Mouse (Mus musculus): ENCODE results near the gene 4930438A08Rik.
"Not testable (repeated sequence)": the region's sequence is repeated elsewhere in the genome, so short reads cannot be mapped to it uniquely, and the experiment has no call there.

The 4930438A08Rik gene

DNA sequence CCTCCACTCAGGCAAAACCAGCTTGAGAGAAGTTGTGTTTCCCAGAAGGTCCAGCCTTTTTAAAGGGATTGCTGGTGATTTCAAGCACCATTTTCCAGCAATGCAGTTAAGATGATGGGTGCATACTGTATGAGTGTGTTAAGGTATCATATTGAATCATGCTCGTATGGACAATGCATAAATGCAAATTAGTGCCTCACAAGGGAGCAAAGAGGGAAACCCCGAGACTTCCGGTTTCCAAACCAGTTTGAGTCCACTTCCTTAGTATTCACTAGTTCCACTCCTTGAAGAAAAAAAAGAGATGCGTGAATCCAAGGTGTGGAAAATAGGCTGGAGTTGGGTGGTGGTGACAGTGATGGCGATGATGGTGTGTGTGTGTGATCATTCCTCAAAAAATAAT is 7.9 kb downstream of the 4930438A08Rik start:
- DNase-seq = no peak

GRCm38 (mm10) chr11:58289992-58290682 is 15.5 kb downstream of the 4930438A08Rik start:
- DNase-seq = no peak

GRCm38 (mm10) chr11:58290812-58291211 is 16.2 kb downstream of the 4930438A08Rik start:
- no peak for DNase-seq

DNA sequence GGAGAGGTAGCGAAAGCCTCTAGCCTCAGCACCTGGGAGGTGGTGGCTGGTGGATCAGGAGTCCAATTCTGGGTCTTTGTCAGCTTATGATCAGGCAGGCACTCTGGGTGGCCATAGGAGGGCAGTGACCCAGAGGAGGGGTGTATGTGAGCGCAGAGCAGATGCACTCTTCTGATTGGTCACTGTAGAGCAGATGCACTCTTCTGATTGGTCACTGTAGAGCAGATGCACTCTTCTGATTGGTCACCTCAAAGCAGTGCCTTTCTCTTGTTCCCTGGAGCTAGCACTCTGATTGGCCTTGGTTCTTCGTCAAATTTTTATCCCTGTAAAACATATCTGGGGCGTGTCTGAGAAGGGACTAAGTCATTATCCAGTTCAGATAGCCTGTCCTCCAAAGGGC is 18.2 kb downstream of the 4930438A08Rik start:
- no peak for DNase-seq

- no peak for DNase-seq
These were observed 22.8 kb downstream of the 4930438A08Rik start for GRCm38 (mm10) chr11:58297396-58297795.

GRCm38 (mm10) chr11:58301057-58301456 is 26.5 kb downstream of the 4930438A08Rik start:
- peak; percentile 65 for DNase-seq

- peak; percentile 97 for DNase-seq
These were observed 27.5 kb downstream of the 4930438A08Rik start for GRCm38 (mm10) chr11:58301837-58302754.

DNA sequence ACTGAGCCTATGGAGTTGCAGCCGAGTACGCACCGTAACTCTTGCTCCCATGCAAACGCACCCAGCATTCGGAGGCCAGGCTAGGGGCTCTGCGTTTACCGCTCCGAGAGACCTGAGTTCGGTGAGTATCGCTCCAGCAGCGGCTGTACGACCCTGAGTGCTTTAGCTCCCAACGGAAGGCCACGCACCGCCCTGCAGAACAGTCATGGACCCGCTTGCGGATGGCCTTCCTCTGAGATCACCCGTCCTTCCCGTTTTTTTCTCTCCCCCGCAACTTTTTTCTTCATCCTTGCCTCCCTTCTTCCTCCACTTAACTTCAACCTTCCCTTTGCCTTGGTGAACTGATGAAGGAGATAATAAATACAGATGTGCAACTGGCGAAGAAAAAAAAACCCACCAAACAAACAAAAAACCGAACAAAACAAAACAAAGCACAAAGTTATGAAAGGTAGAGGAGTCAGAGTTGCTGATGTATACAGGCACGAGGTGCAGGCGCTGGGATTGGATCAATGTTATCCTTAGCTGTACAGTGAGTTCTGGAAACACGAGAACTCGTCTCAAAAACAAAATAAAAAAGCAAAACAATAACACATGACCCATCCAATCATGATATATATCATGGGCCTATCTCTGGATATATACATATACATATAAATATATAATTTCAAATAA is 28.3 kb downstream of the 4930438A08Rik start:
- DNase-seq = no peak

DNA sequence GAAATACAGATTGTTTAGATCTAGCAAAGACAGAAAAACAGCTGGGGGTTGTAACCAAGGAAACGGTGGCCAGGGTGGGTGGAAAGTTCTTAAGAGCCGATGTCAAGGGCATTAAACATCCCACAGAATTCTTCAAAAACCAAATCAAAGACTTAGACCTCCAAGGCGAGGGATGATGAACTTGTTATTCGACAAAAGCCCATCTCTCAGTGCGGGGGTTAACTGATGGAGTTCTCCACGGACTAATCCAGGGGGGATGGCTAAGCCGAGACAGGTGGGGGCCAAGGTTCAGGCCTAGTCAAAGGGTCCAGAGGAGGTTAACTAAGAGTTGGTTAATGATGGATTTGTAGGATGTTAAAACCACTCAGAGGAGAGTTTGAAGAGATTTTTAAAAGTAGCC is 29.0 kb downstream of the 4930438A08Rik start:
- DNase-seq = no peak

DNA sequence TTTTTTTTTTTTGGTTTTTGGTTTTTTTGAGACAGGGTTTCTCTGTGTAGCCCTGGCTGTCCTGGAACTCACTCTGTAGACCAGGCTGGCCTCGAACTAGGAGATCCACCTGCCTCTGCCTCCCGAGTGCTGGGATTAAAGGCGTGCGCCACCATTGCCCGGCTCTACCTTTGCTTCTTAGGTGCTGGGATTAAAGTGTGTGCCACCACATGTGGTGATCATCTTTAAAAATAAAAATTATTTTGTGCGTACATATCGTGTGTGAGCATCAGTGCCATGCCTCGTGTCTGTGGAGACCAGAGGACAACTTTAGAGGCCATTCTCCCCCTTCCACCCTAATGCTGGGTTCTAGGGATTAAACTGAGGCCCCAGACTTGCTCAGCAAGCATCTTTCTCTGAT is 30.7 kb downstream of the 4930438A08Rik start:
- not testable (repeated sequence) for DNase-seq

GRCm38 (mm10) chr11:58306860-58307308 is 32.3 kb downstream of the 4930438A08Rik start, which contains the start of gene Zfp692:
Gene Zfp692 (plus strand): TSS chr11:58307069.
- DNase-seq = peak; percentile 94

GRCm38 (mm10) chr11:58307411-58308080 is 32.9 kb downstream of the 4930438A08Rik start:
- peak; percentile 75 for DNase-seq

DNA sequence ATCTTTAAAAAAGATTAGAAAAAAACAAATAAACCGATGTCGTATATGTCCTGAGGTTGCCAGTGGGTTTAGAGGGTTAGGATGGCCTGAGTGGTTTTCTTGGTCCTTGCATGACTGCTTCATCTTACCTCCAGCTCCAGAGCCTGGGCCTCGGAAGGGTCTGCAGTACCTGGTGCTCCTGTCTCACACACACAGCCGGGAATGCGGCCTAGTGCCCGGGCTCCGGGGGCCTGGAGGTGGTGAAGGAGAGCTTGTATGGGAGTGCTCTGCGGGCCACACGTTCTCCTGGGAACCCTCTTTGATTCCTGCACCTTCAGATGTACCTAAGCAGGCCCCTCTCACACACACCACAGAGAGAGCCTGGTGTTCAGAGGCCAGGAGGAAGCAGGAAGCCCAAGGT is 34.1 kb downstream of the 4930438A08Rik start:
- DNase-seq = no peak

GRCm38 (mm10) chr11:58314069-58314468 is 39.5 kb downstream of the 4930438A08Rik start:
- DNase-seq = no peak

GRCm38 (mm10) chr11:58315536-58316168 is 41.1 kb downstream of the 4930438A08Rik start:
- no peak for DNase-seq

DNA sequence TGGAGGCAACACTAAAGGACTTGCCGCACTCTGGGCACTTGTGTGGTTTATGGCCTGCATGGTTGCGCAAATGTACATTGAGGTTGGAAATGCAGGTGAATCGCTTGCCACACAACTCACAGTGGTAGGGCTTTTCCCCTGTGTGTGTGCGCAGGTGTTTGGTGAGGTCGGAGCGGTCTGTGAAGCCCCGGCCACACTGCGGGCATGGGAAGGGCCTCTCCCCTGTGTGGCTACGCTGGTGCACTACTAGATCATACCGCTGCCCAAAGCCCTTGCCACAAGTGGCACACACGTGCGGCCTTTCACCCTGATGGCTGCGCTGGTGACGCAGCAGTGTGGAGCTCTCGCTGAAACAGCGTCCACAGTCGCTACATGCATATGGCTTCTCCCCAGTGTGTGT is 41.7 kb downstream of the 4930438A08Rik start:
- DNase-seq = no peak

- DNase-seq = no peak
These were observed 42.3 kb downstream of the 4930438A08Rik start for GRCm38 (mm10) chr11:58316768-58317390.

DNA sequence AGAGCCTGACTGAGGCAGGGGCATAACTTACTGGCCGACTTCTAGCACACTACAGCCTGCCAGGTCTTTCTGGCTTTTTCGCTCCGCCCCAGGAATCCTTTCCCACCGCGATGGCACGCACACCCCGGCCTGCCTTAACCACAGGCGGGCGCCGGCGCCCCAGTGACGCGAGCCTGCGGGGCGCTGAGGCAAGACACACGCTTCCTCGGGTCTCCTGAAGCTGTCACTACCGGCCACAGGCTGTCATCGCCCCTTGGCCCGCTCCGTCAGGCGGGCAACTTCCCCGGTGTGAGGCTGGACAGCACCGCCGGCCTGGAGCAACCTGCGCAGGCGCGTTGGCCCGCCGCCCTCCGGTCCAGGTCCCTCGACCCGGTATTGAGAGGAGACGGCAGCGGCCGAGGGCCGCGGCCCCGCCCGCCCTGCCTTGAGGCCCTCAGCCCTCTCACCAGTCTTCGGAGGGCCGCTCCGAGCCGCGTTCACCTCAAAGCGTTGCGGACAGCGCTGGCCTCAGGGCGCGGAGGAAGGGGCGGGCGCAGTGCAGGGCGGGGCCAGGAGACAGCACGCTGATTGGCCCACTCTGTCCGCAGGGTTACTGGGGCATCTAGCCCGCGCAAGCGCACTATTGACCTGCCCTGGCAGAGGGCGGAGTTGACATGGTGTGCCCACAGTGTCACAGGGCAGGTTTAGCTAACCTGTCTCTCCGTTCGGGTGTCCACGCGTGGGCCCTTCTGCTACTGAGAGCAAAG is 48.4 kb downstream of the 4930438A08Rik start:
- DNase-seq = peak; percentile 98

GRCm38 (mm10) chr11:58323570-58324340 is 49.2 kb downstream of the 4930438A08Rik start:
- no peak for DNase-seq

- DNase-seq = no peak
These were observed 50.1 kb downstream of the 4930438A08Rik start for GRCm38 (mm10) chr11:58324614-58325229.

All from kidney, adult 11 months (tissue).